Mouse (Mus musculus) liver, embryonic 16.5 days (tissue): ENCODE measurements around the gene Ptger3. TPM values are rescaled to one million over a fixed set of nuclear protein-coding genes. Genes with fewer than 3 reads are reported as not detected.

Source experiments
- ATAC-seq: fragments of 200-750 bp; cut with Nextera tagmentation; 2 replicates; pipeline ENCODE4 v1.8.0; 2017; ENCODE audit warnings: low read depth, mild to moderate bottlenecking, moderate number of reproducible peaks, moderate library complexity
- H3K27ac ChIP-seq: fragments of 300-500 bp; sonication (generic); 2 replicates; pipeline ENCODE4 v1.5.1; 2014; ENCODE audit warnings: mild to moderate bottlenecking, low read length
- H3K27me3 ChIP-seq: fragments of 300-500 bp; sonication (generic); 2 replicates; pipeline ENCODE4 v1.6.1; 2014; ENCODE audit warnings: low read depth, low read length, mixed read lengths; ENCODE audit not compliant: control insufficient read depth, insufficient read depth
- H3K36me3 ChIP-seq: fragments of 300-500 bp; sonication (generic); 2 replicates; pipeline ENCODE4 v1.6.1; 2014; ENCODE audit warnings: mild to moderate bottlenecking; ENCODE audit not compliant: control insufficient read depth, insufficient read depth
- H3K4me1 ChIP-seq: fragments of 300-500 bp; sonication (generic); 2 replicates; pipeline ENCODE4 v1.6.1; 2014; ENCODE audit warnings: low read depth, low read length, mixed read lengths; ENCODE audit not compliant: control insufficient read depth
- H3K4me2 ChIP-seq: fragments of 300-500 bp; sonication (generic); 2 replicates; pipeline ENCODE4 v1.6.1; 2014; ENCODE audit warnings: low read depth, low read length, mixed read lengths
- H3K4me3 ChIP-seq: fragments of 300-500 bp; sonication (generic); 2 replicates; pipeline ENCODE4 v1.5.1; 2014; ENCODE audit warnings: low read depth, mild to moderate bottlenecking, low read length
- H3K9ac ChIP-seq: fragments of 300-500 bp; sonication (generic); 2 replicates; pipeline ENCODE4 v1.6.1; 2014; ENCODE audit warnings: low read depth, low read length
- H3K9me3 ChIP-seq: fragments of 300-500 bp; sonication (generic); replicated peaks from 2 replicates; pipeline ENCODE4 v1.6.1; 2016; ENCODE audit warnings: low read length; ENCODE audit not compliant: control insufficient read depth
- WGBS: fragments of 180-500 bp; shearing (Covaris S2); extraction: QIAGEN DNeasy Blood & Tissue Kit; methylation state at CpG from one replicate; pipeline ENCODE4 v1.1.7; 2014; ENCODE audit not compliant: insufficient replicate concordance; 5-methylcytosine and 5-hydroxymethylcytosine counted together
- polyA plus RNA-seq: library from polyadenylated mRNA; unstranded; fragments of >200 nt; fragmentation: Nextera tagmentation; extraction: Ambion mirVana; gene quantifications from 2 replicates; pipeline ENCODE4 v1.2.1, GENCODE M21; 2015

Gene Ptger3
- polyA plus RNA-seq, 1 experiment from 2014 or later, result 2.7 TPM

DNA sequence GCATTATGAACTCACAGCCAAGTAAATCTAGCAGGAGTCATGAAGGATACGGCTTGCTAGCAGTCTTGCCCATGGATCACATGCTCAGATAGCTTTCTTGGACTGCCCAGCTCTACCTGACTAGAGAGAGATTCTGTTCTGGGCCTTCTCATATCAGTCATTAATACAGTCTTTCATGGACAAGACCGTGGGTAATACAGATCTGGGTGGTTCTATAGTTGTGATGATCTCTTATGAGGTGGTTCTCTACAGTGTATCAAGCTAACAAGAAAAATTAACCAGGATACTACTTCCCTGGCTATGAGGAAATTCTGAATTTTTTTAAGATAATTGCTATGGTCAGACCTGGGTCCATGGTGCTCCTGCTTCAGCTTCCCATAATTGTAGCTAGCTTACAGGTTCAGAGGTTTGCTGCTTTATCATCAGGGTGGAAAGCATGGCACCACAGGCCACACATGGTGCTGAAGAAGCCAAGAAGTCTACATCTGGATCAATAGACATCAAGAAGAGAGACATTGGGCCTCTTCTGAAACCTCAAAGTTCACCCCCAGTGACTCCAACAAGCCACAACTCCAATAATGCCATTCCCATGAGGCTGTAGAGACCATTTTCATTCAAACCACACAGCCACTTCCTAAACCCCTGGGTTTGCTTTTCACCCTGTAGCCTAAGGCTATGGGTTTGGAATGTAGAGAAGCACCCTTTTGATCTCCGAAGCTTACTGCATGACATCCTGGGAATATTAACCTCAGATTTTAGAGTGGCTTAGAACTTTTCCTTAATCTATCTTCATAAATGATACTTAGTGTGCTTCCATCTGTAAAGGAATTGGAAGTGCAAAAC lies 16.7 kb upstream of the Ptger3 start:
- H3K27ac ChIP-seq, result no peak overlapping the region
- WGBS, result 88% methylated on average over 3 of the region's 3 CpGs
- peaks cover 22% of the 10 kb centered on the region for H3K36me3 ChIP-seq
- no peaks in the 10 kb centered on the region for H3K27me3 ChIP-seq
- ATAC-seq, result no peak
- no peak overlapping the region for H3K4me3 ChIP-seq
- H3K4me1 ChIP-seq, result no peaks in the 10 kb centered on the region
- H3K9ac ChIP-seq, result no peak overlapping the region
- H3K4me2 ChIP-seq, result no peak overlapping the region
- no peaks in the 10 kb centered on the region for H3K9me3 ChIP-seq

DNA sequence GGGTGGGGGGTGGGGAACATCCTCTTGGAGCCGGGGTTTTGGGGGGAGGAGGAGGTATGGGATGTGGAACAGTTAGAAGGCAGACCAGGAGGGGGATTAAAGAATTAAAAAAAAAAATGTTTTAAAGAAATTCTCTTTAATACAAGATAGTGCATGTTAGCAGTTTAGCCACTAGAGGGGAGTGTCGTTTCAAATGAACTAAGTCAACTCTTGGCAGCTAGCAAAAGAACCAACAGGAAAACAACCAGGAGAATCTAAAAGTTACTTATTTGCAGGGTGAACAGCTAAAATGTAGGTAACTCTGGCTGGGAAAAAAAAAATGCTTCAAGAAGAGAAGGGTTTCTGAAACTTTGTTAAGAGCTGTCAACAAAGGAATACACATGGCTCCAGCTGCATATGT lies 1.5 kb upstream of the Ptger3 start:
- Histone ChIP-seq H3K36me3 (no peaks in the 10 kb centered on the region), H3K9me3 (no peaks in the 10 kb centered on the region), H3K4me3 (no peak overlapping the region), H3K4me2 (no peak overlapping the region), H3K27me3 (peaks cover 25% of the 10 kb centered on the region), H3K27ac (no peak overlapping the region), H3K9ac (no peak overlapping the region), H3K4me1 (peaks cover 9% of the 10 kb centered on the region)
- ATAC-seq, result no peak
- 1% methylated on average over 2 of the region's 2 CpGs for WGBS

DNA sequence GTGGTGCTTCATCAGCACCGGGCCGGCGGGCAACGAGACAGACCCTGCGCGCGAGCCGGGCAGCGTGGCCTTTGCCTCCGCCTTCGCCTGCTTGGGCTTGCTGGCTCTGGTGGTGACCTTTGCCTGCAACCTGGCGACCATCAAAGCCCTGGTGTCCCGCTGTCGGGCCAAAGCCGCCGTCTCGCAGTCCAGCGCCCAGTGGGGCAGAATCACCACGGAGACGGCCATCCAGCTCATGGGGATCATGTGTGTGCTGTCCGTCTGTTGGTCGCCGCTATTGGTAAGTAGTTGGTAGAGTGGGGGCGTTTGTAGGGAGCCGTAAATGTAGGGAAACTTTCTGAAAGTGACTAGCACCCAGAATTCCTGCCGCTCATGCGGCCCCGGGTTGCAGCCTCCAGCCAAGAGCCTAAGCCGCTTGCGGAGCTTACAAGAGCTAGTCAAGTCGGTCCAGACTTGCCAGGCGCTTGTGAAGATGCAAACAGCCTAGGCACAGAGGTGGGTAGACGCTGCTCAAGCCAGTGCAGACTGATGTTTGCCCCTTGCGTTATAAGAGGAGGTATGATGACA lies 957 bp downstream of the Ptger3 start:
- Histone ChIP-seq H3K9me3 (no peaks in the 10 kb centered on the region), H3K4me2 (peak overlapping the region; percentile 70), H3K4me1 (peaks cover 9% of the 10 kb centered on the region), H3K27me3 (peaks cover 25% of the 10 kb centered on the region), H3K27ac (no peak overlapping the region), H3K4me3 (peak overlapping the region; percentile 52), H3K36me3 (no peaks in the 10 kb centered on the region), H3K9ac (no peak overlapping the region)
- WGBS, result 2% methylated on average over 34 of the region's 34 CpGs
- ATAC-seq, result no peak

DNA sequence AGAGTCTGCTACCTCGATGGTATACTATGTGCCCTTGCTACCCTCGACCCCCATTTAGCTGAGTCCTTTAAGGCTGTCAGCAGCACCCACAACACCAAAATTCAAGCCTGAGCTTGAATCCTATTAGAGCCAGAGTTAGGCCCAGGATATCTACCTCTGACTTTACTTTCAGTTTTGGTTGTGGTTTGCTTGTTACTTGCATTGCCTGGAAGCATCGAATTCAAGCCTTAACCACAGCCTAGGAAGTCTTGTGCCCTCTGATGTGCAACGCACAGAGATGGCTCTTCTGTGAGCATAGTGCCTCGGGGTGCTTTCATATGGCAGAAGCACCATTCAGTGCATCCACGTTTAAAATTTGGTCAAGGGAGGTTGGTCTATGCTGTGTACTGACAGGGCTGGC lies 5.3 kb downstream of the Ptger3 start:
- Histone ChIP-seq H3K36me3 (no peaks in the 10 kb centered on the region), H3K27ac (no peak overlapping the region), H3K9ac (no peak overlapping the region), H3K9me3 (no peaks in the 10 kb centered on the region), H3K4me2 (no peak overlapping the region), H3K4me1 (peaks cover 12% of the 10 kb centered on the region), H3K27me3 (peaks cover 16% of the 10 kb centered on the region), H3K4me3 (no peak overlapping the region)
- 27% methylated on average over 6 of the region's 6 CpGs for whole genome bisulfite sequencing
- no peak for ATAC-seq

GRCm38 (mm10) chr3:157575441-157576342 lies 9.0 kb downstream of the Ptger3 start:
- 20% methylated on average over 9 of the region's 9 CpGs for WGBS
- no peak overlapping the region for H3K4me3 ChIP-seq
- peak overlapping the region; percentile 54; the same call in 1 of the 2 replicates for H3K27ac ChIP-seq
- H3K9ac ChIP-seq, result no peak overlapping the region
- no peaks in the 10 kb centered on the region for H3K36me3 ChIP-seq
- no peaks in the 10 kb centered on the region for H3K27me3 ChIP-seq
- peak; percentile 48 for ATAC-seq
- H3K9me3 ChIP-seq, result no peaks in the 10 kb centered on the region
- H3K4me2 ChIP-seq, result no peak overlapping the region
- H3K4me1 ChIP-seq, result peaks cover 5% of the 10 kb centered on the region

- H3K4me1 ChIP-seq, result peaks cover 5% of the 10 kb centered on the region
- ATAC-seq, result no peak
- no peaks in the 10 kb centered on the region for H3K9me3 ChIP-seq
- H3K4me3 ChIP-seq, result no peak overlapping the region
- no peak overlapping the region for H3K4me2 ChIP-seq
- H3K9ac ChIP-seq, result no peak overlapping the region
- WGBS, result 30% methylated on average over 1 of the region's 1 CpGs
- no peaks in the 10 kb centered on the region for H3K27me3 ChIP-seq
- no peak overlapping the region for H3K27ac ChIP-seq
- no peaks in the 10 kb centered on the region for H3K36me3 ChIP-seq
These were observed 9.6 kb downstream of the Ptger3 start for GRCm38 (mm10) chr3:157576343-157576722.

GRCm38 (mm10) chr3:157576862-157577261 lies 10.2 kb downstream of the Ptger3 start:
- H3K4me2 ChIP-seq, result no peak overlapping the region
- no peak for ATAC-seq
- no peaks in the 10 kb centered on the region for H3K9me3 ChIP-seq
- H3K4me1 ChIP-seq, result peaks cover 5% of the 10 kb centered on the region
- no peak overlapping the region for H3K4me3 ChIP-seq
- no peaks in the 10 kb centered on the region for H3K27me3 ChIP-seq
- 6% methylated on average over 1 of the region's 1 CpGs for WGBS
- no peak overlapping the region for H3K27ac ChIP-seq
- no peaks in the 10 kb centered on the region for H3K36me3 ChIP-seq
- H3K9ac ChIP-seq, result no peak overlapping the region

DNA sequence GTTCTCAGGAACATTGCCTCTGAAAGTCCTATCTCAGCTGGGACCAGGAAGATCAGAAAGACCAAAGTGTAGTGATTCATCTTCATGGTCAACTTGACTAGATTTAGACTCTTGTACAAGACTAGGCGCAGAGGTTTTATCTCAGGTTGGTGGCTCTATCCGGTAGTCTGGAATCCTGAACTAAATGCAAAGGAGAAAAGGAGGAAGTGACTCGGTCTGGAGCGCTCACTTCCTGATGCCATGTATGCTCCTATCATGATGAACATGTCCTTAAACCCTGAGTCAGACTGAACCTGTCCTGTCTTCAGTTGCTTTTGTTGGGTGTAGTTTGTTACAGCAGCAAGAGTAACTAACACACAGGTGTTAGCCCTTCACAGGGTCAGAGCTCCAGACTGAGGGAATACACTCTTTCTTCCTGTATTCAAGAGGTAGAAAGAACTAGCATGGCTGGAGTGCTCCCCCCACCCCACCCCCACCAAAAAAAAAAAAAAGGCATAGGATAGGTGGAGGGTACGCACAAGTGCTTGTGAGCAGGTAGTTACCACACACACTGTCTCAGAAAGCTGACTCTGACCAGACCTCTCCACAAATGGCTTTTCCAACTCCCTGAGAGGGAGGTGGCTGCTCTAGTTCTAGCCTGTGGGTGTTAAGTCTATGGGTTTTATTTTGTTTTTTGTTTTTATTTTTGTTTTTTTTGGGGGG lies 11.9 kb downstream of the Ptger3 start:
- ATAC-seq, result no peak
- Histone ChIP-seq H3K9me3 (no peaks in the 10 kb centered on the region), H3K4me1 (peaks cover 5% of the 10 kb centered on the region), H3K4me2 (no peak overlapping the region), H3K27me3 (no peaks in the 10 kb centered on the region), H3K4me3 (no peak overlapping the region), H3K36me3 (no peaks in the 10 kb centered on the region), H3K27ac (no peak overlapping the region), H3K9ac (no peak overlapping the region)
- 37% methylated on average over 5 of the region's 5 CpGs for WGBS
